Mouse (Mus musculus) MEL-GATA-1-ER (cell line): ENCODE data around the gene Acap1.
"Not testable (repeated sequence)": the region's sequence is repeated elsewhere in the genome, so short reads cannot be mapped to it uniquely, and the experiment has no call there.

Experiments used
- DNase-seq: peaks from one replicate; pipeline ENCODE4 v3.0.0-alpha.2; 2012; ENCODE audit warnings: low read depth; ENCODE audit errors: extremely low read depth

Gene Acap1

GRCm38 (mm10) chr11:69921114-69922011 lies 26.0 kb upstream of the Acap1 start, which contains the start of gene Eif5a:
Eif5a (minus strand) TSS chr11:69921958.
- peak; percentile 99 for DNase-seq

DNA sequence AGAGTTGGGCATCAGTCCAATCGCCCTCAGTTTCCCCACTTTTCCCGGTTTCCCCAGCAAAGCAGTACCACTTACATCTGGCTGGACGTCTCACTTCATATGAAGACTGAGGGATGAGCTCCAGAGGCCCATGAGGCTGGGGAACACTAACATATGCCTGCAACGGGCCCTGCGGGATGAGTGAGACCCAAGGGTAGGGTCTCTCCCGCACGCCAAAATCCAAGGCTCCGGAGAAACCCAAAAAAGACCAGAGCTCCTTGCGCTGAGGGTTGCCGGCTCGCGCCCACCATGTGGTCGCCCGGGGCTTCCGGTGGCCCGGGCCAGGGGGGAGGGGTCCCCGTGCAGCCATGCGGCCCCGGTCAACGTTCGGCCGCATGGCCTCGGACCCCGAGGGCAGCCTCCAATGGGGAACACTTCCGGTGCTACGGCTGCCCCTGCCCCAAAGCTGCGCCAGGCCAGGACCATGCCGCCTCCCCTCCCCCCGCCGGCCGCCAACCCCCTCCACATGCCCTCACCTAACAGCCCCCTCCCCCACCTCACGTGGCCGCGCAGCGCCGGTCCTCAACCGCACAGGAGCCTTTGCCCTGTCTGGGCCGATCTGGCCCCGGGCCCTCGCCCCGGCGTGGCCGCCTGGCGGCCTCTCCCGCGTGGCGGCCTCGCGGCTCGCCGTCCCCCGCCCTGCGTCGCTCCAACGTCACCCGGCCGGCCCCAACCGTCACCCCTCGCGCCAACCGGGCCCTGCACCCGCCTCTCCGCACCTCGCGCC lies 25.1 kb upstream of the Acap1 start:
- DNase-seq: no peak

GRCm38 (mm10) chr11:69919661-69920265 lies 24.4 kb upstream of the Acap1 start:
- DNase-seq: peak; percentile 87

- no peak for DNase-seq
Measured at GRCm38 (mm10) chr11:69919053-69919452, 23.7 kb upstream of the Acap1 start.

DNA sequence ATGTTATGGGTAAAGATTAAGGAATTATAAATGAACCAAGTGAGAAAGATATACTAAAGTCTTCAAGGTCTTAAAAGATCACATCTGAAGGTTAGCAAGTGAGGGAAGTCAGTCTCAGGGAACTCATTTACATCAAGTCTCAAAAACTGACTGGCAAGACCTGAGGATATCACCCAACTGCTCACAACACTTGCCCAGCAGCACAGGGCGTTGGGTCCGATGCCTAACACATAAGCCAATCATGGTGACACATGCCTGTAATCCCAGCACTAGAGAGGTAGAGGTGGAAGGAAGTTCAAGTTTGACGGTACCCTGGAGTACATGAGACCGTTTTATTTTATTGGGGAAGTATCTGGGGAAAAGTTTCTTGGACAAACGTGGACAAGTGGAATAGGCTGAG lies 22.8 kb upstream of the Acap1 start:
- no peak for DNase-seq

GRCm38 (mm10) chr11:69917379-69917948 lies 22.1 kb upstream of the Acap1 start:
- no peak for DNase-seq

GRCm38 (mm10) chr11:69916652-69917378 lies 21.5 kb upstream of the Acap1 start:
- DNase-seq: not testable (repeated sequence)

DNA sequence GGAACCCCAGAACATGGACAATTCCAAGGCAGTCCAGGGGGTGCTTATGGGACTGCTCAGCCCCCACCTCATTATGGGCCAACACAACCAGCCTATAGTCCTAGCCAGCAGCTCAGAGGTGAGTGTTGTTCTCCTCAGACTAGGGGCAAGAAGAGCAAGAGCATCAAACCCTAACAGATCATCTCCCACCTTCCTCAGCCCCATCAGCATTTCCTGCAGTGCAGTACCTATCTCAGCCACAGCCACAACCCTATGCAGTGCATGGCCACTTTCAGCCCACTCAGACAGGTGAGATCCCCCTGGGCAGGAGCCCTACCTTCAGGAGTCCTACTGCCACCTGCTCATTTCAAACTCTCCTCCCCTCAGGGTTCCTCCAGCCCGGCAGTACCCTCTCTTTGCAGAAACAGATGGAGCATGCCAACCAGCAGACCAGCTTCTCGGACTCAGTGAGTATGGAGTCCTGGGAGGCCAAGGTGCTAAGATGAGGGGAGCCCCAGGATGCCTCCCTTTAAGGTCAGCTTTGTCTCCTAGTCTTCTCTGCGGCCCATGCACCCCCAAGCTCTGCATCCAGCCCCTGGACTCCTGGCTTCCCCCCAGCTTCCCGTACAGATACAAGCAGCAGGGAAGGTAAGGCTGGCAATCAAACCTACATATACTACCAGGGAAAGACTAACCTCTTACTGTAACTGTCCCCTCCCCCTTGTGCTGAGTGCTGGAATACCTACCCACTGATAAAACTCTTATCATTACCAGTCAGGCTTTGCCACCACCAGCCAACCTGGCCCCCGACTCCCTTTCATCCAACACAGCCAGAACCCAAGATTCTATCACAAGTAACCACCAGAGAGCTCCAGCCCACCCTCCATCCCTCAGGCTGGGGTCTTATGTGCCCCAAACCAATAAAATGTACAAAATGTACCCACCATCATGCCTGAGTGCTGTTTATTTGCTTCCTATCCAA lies 20.6 kb upstream of the Acap1 start:
- DNase-seq: peak; percentile 77

DNA sequence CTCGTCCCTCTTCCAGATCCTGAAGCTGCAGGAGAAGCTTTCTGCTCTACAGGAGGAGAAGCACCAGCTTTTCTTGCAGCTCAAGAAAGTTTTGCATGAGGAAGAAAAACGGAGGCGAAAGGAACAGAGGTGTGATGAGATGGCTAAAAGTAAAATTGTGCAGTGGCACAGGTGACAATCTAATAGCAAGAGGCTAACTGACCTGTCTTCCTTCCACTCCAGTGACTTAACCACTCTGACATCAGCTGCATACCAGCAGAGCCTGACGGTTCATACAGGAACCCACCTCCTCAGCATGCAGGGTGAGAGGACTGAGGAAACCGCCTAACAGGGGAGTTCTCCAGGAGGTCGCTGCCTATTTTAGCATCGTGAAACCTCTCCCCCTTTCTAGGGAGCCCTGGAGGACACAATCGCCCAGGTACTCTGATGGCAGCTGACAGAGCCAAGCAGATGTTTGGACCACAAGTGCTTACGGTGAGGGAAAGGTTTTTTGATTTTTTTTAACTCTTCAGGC lies 19.6 kb upstream of the Acap1 start:
- no peak for DNase-seq

DNA sequence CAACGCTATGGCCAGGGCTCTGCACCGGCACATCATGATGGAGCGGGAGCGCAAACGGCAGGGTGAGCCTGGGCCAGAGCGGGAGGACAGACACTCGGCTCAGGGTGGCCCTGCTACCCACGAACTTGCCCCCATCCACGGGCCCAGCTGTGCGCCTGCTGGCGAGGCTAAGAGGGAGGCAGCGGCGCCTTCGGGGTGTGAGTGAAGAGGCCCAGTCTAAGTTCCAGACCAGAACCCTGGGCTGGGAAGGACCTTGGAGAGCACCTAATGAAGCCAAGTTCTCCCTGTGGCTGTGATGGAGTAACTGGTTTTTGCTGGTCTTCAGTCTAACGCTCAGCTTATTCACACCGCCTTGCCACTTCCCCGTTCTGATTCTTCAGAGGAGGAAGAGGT lies 19.0 kb upstream of the Acap1 start:
- no peak for DNase-seq

GRCm38 (mm10) chr11:69913554-69914371 lies 18.4 kb upstream of the Acap1 start, which contains the start of gene Gps2:
Gps2 (plus strand) TSS chr11:69913888.
- peak; percentile 86 for DNase-seq

DNA sequence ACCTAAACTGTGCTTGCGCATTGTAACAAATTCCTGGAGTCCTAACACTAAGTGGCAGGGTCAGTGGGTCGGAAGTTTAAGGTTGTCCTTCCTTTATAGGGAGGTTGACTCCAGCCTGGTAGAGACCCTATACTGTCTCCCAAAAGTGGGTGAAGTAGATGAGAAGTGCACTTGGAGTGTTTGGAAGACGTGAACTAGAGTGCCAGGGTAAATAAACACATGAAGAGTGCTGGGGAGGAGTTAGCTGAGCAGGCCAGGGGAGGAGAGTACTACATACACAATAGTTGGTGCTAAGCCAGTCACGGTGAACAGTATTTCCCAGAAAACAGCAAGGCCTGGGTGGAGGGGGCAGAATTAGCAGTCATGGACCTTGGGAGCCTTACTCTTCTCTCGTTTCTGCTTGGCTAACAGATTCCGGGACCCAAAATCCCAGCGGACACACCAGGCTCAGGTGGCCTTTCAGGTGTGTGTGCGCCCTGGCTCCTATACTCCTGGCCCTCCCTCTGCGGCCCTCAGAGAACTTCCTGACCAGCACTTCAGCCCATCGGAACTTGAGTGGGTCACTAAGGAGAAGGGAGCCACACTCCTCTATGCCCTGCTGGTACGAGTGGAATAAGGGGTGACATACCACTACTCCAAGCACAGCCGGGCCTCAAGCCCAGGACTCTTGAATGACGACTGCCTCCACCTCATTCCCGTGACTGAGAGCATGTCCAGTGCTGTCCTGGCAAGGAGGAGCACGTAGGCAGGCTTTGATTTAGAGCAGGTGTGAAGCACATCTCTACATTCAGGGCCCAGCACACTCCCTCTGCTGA lies 17.6 kb upstream of the Acap1 start:
- no peak for DNase-seq

GRCm38 (mm10) chr11:69911701-69912100 lies 16.4 kb upstream of the Acap1 start:
- DNase-seq: no peak

GRCm38 (mm10) chr11:69910781-69911560 lies 15.6 kb upstream of the Acap1 start:
- DNase-seq: no peak

DNA sequence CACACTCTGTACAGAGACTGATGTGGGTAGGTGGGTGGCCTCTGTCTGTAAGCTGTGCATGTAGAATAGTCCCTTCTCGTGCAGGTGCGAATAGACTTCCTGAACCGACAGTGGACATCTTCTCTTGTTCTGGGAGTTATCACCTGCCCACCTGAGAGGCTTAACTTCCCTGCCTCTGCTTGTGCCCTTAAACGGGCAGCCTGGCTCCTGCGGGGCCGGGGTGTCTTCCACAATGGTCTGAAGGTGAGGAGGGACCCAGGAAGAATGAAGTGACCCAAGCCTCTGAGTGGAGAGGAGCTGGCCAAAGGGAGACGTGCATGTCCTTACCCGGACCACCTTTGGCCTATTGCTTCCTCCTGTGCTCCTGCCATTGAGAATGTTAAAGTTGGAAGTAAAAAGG lies 14.8 kb upstream of the Acap1 start:
- no peak for DNase-seq

DNA sequence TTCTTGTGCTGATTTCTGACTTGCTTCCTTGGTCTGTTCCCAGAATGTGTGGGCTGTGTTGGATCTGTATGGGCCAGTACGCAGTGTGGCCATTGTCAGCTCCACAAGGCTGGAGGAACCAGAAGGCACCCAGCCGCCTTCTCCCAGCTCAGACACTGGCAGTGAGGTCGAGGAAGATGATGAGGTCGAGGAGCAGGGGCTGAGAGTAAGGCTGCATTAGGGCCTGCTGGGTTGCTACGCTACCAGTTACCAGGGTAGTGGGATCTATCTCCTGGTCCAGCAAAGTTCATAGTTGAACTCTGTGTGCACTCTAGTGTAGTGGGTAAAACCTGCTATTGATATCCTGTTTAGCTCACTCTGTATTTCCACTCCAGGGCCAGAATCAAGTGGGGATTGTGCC lies 13.8 kb upstream of the Acap1 start:
- no peak for DNase-seq

- DNase-seq: no peak
Measured at GRCm38 (mm10) chr11:69908645-69909044, 13.3 kb upstream of the Acap1 start.
